Comparison of ENCODE assay signal across 11 mouse cellular contexts in genomic region chr9:77993538-77994255, GRCm38 (mm10). TPM values are rescaled to one million over a fixed set of nuclear protein-coding genes. Genes with fewer than 3 reads are reported as not detected.
"Had no signal": no experiment of that assay in that cellular context is flagged by ENCODE, and none has a peak within 500 bp of the region (broad histone marks: within the 10 kb centered on the region; RNA-seq: fewer than 3 reads in every experiment).

No protein-coding gene starts in this region.

RNA-seq across cellular contexts. Expression of gene Gcm1, which starts 58.0 kb away (rescaled TPM):
- total RNA-seq: layer of hippocampus, postnatal 25 days; left cerebral cortex, adult 2 months; left cerebral cortex, postnatal 14 days; megakaryocyte, adult 5-6 weeks had no signal
- polyA plus RNA-seq: intestine, postnatal 0 days; limb, embryonic 10.5 days; lung, adult 2 months; midbrain, embryonic 16.5 days; neural tube, embryonic 13.5 days; stomach, embryonic 14.5 days; testis, adult 2 months had no signal
